Mouse (Mus musculus) E14TG2a.4 (cell line): ENCODE data around the gene Mast3.

Experiments
- CTCF ChIP-seq: conservative IDR thresholded peaks from 2 replicates; pipeline ENCODE4 v1.5.1; 2014; ENCODE audit warnings: low read length
- NANOG ChIP-seq: IDR thresholded peaks from 2 replicates; pipeline ENCODE4 v1.6.1; 2014; ENCODE audit warnings: borderline replicate concordance, low read length, mixed read lengths
- POU5F1 ChIP-seq: IDR thresholded peaks from 2 replicates; pipeline ENCODE4 v1.6.1; 2014; ENCODE audit warnings: low read length, borderline replicate concordance

DNA sequence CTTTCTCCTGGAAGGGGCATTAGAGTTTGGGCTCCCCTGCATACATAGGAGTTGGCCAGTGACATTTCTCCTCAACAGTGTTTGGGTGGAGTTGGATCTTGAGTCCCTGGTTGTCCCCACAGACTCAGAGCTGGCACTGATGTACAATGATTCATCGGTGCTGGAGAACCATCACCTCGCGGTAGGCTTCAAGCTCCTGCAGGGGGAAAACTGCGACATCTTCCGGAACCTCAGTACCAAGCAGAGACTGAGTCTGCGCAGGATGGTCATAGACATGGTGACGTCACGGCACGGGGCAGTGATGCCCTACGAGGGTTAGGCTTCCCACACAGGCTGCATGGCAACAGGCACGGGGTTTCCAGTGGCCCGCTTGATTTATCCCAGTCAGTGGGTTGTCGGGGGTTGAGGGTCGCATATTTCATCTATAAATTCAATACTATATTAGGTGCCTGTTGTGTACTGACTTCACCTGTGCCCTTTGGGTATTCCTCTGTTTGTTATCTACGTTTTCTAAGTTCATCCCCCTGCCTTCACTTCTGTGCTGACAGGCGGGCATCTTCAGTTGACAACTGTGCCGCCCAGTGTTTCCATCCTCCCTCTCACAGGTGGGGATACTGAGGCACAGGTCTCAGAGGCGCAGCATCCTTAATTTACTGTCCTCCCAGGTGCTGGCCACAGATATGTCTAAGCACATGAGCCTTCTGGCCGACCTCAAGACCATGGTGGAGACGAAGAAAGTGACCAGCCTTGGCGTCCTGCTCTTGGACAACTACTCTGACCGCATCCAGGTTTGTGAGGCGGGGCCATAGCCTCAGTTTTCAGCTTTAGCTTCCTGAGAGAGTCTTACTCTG is 56.4 kb downstream of the Mast3 start:
- TF ChIP-seq CTCF (no peak), POU5F1 (no peak), NANOG (no peak)
